Mouse (Mus musculus) ES-E14 (cell line): ENCODE data around the gene Psmd13. TPM values are rescaled to one million over a fixed set of nuclear protein-coding genes. Genes with fewer than 3 reads are reported as not detected.

ENCODE experiments used
- DNase-seq: peaks from one replicate; pipeline ENCODE4 v3.0.0-alpha.2; 2013; ENCODE audit warnings: low read depth, low spot score
- H3K27ac ChIP-seq: 2 replicates; pipeline ENCODE4 v1.5.1; 2012; ENCODE audit warnings: low read depth, mild to moderate bottlenecking, low read length, moderate library complexity, mixed read lengths; ENCODE audit not compliant: poor library complexity, insufficient read depth, severe bottlenecking
- H3K36me3 ChIP-seq: 2 replicates; pipeline ENCODE4 v1.6.1; 2012; ENCODE audit warnings: mild to moderate bottlenecking, low read length, moderate library complexity, mixed read lengths; ENCODE audit not compliant: control insufficient read depth, poor library complexity, insufficient read depth, severe bottlenecking
- H3K4me1 ChIP-seq, 2 experiments: fragments of 150-350 bp in 1 of 2; sonication (generic) in 1 of 2; 2 replicates each; pipeline ENCODE4 v1.6.1; 2012; ENCODE audit warnings: low read length in 2 of 2, mild to moderate bottlenecking in 1 of 2, mixed read lengths in 1 of 2; ENCODE audit not compliant: control insufficient read depth in 2 of 2, insufficient read depth in 2 of 2, poor library complexity in 1 of 2
- H3K4me3 ChIP-seq, 2 experiments: fragments of 150-350 bp in 1 of 2; sonication (generic) in 1 of 2; 2 replicates each; pipeline ENCODE4 v1.5.1; 2012; ENCODE audit warnings: low read length in 2 of 2, low read depth in 1 of 2, mild to moderate bottlenecking in 1 of 2, mixed read lengths in 1 of 2; ENCODE audit not compliant: insufficient read depth in 1 of 2, poor library complexity in 1 of 2, severe bottlenecking in 1 of 2
- H3K9ac ChIP-seq: 2 replicates; pipeline ENCODE4 v1.6.1; 2012; ENCODE audit warnings: low read depth, mild to moderate bottlenecking, low read length, mixed read lengths; ENCODE audit not compliant: poor library complexity, insufficient read depth, severe bottlenecking
- H3K9me3 ChIP-seq: fragments of 150-350 bp; sonication (generic); 2 replicates; pipeline ENCODE4 v1.6.1; 2012; ENCODE audit warnings: low read depth, mild to moderate bottlenecking, low read length; ENCODE audit not compliant: control insufficient read depth, insufficient read depth
- CHD2 ChIP-seq: IDR thresholded peaks from 2 replicates; pipeline ENCODE4 v1.6.1; 2014; ENCODE audit warnings: mild to moderate bottlenecking, low read depth, low read length, inconsistent platforms
- HCFC1 ChIP-seq: IDR thresholded peaks from 2 replicates; pipeline ENCODE4 v1.6.1; 2012; ENCODE audit warnings: low read length, inconsistent platforms, borderline replicate concordance; ENCODE audit not compliant: insufficient read depth
- MAFK ChIP-seq: IDR thresholded peaks from 2 replicates; pipeline ENCODE4 v1.6.1; 2014; ENCODE audit warnings: mild to moderate bottlenecking, low read depth, low read length, inconsistent platforms; ENCODE audit not compliant: insufficient read depth
- ZC3H11A ChIP-seq: IDR thresholded peaks from 2 replicates; pipeline ENCODE4 v1.6.1; 2012; ENCODE audit warnings: low read depth, mild to moderate bottlenecking, inconsistent platforms, low read length, borderline replicate concordance
- ZNF384 ChIP-seq: IDR thresholded peaks from 2 replicates; pipeline ENCODE4 v1.6.1; 2012; ENCODE audit warnings: low read depth, low read length, inconsistent platforms
- in situ Hi-C, 2 experiments: fragments of 600-800 bp; cut with MboI; formaldehyde crosslinking; loops; one replicate each; pipeline ENCODE4 v1.15.1; 2025; ENCODE audit warnings: low sequenced_read_pairs in 2 of 2, inconsistent platforms in 1 of 2; ENCODE audit not compliant: unreplicated experiment in 2 of 2
- total RNA-seq: library from RNA; depleted of rRNA; stranded (reverse); fragments of 300-350 nt; gene quantifications from 2 replicates; pipeline ENCODE4 v1.2.3, GENCODE M21; 2012

Gene Psmd13
- total RNA-seq, 1 experiment = 199 TPM

DNA sequence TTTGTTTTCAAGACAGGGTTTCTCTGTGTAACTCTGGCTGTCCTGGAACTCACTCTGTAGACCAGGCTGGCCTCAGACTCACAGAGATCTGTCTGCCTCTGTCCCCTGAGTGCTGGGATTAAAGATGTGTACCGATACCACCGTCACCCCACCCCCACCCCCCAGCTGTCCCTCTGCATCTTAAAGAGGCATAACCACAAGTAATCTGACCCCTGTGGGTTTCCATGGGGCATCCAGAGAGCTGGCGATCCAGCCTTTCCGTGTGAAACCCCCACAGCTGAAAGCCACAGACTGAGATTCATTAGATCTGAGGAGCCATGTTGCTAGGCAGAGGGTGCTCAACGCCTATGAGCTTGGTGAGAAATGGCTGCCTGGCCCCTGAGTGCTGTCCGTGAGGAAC, 21.8 kb upstream of the Psmd13 start:
- DNase-seq = no peak
- Histone ChIP-seq H3K4me3 (no peak overlapping the region), H3K36me3 (peaks cover 55% of the 10 kb centered on the region), H3K9ac (no peak overlapping the region), H3K27ac (no peak overlapping the region), H3K9me3 (no peaks in the 10 kb centered on the region), H3K4me1 (peaks cover 5 to 15% of the 10 kb centered on the region in 2 experiments; a peak in 2 of 4 replicates)
- TF ChIP-seq ZNF384 = no peak
- no peak for TF ChIP-seq MAFK
- no peak for TF ChIP-seq ZC3H11A
- TF ChIP-seq CHD2 = no peak
- no peak for TF ChIP-seq HCFC1
- in situ Hi-C loops = no loop called here

DNA sequence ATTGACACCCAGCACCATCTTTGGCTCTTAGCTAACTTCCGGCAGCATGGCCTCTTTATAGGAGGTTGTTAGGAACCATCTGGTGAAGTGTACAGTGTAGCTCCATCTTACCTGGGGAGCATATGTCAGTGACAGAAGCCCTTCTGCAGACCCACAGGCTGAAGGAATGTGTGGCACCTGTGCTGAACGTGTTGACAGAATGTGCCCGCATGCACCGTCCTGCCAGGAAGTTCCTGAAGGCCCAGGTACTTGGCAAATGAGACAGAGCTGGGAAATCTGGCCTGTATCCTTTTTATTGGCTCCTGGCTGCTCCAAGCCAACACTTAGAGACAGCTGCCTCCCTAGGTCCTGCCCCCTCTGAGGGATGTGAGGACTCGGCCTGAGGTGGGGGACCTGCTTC, 21.0 kb upstream of the Psmd13 start:
- TF ChIP-seq HCFC1 = no peak
- no peak for TF ChIP-seq ZC3H11A
- no peak overlapping the region for H3K27ac ChIP-seq
- H3K9ac ChIP-seq = no peak overlapping the region
- no peak for DNase-seq
- H3K4me1 ChIP-seq = peaks cover 3 to 13% of the 10 kb centered on the region in 2 experiments; a peak in 2 of 4 replicates
- in situ Hi-C loops = no loop called here
- peaks cover 56% of the 10 kb centered on the region for H3K36me3 ChIP-seq
- no peaks in the 10 kb centered on the region for H3K9me3 ChIP-seq
- H3K4me3 ChIP-seq = no peak overlapping the region

DNA sequence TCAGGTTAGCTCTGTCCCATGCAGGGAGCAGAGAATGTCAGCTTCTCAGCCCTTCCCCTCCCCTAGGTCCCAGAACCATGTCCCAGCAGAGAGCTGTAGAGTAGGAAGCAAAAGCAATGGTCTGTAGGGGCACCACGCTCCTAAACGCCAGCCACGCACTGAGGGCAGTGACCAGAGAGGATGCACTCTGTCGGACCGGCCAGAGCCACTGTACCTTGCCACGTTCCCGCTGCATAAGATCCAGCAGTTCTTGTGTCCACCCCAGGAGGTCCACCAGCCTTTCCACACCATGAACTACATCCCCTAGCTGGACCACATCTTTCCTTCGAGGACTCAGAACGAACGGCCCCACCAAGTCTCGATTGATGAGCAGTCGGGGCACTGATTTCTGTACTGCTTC, 17.0 kb upstream of the Psmd13 start:
- H3K27ac ChIP-seq = no peak overlapping the region
- no peak overlapping the region for H3K4me3 ChIP-seq
- DNase-seq = no peak
- in situ Hi-C loops = no loop called here
- no peaks in the 10 kb centered on the region for H3K9me3 ChIP-seq
- TF ChIP-seq HCFC1 (no peak), ZC3H11A (no peak), CHD2 (no peak), MAFK (no peak), ZNF384 (no peak)
- no peaks in the 10 kb centered on the region for H3K4me1 ChIP-seq
- H3K9ac ChIP-seq = no peak overlapping the region
- peaks cover 51% of the 10 kb centered on the region for H3K36me3 ChIP-seq

DNA sequence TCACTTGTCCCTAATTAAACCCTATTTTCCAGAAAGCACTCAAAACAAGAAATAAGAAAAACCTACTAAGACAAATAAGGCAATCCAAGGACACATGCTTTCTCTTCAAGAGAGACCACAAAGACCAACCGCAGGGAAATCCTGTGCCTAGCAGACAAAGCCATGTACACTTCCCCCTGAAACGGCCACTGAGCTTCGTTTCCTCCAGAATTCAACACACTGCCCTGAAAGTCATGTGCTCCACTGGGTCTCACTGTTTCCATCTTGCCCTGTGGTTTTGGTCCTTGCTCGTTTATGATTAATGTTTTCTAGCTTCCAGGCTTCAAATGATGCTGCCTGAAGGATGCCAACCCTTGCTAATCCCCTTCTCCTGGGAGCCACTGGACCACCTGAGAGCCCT, 7.5 kb upstream of the Psmd13 start:
- TF ChIP-seq ZC3H11A (no peak), HCFC1 (no peak), CHD2 (no peak), ZNF384 (no peak), MAFK (no peak)
- Histone ChIP-seq H3K4me1 (no peaks in the 10 kb centered on the region), H3K36me3 (peaks cover 34% of the 10 kb centered on the region), H3K27ac (no peak overlapping the region), H3K4me3 (no peak overlapping the region), H3K9me3 (no peaks in the 10 kb centered on the region), H3K9ac (no peak overlapping the region)
- no peak for DNase-seq
- in situ Hi-C loops = no loop called here

DNA sequence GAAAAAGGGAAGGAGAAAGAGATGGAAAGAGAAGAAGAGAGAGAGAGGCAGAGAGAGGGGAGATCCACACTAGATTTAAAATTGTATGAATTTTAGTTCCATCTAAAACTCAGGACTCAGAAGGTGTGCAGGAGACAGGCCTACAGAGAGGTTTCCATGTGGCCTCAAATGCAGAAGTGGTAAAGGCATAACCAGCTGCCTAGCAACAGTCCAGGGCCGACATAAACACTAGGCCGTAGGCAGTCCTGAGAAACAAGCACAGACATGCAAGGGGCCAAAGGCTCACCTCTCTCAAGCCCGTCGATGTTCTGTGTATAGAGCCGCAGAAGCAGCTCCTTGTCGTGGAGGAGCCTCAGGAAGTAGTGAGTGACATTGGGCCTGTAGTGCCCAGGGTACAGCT, 4.4 kb upstream of the Psmd13 start:
- in situ Hi-C loops = no loop called here
- Histone ChIP-seq H3K36me3 (peaks cover 31% of the 10 kb centered on the region), H3K4me3 (no peak overlapping the region), H3K9ac (peak overlapping the region; percentile 34; the same call in 1 of the 2 replicates), H3K9me3 (no peaks in the 10 kb centered on the region), H3K4me1 (no peaks in the 10 kb centered on the region), H3K27ac (no peak overlapping the region)
- TF ChIP-seq CHD2 (no peak), ZC3H11A (no peak), HCFC1 (no peak), ZNF384 (no peak), MAFK (no peak)
- DNase-seq = no peak
